Mouse (Mus musculus) CH12.LX (cell line): Measurements from ENCODE around the gene R3hdm2. TPM values are rescaled to one million over a fixed set of nuclear protein-coding genes. Genes with fewer than 3 reads are reported as not detected.

Experiments used
- DNase-seq: peaks from one replicate; pipeline ENCODE4 v3.0.0-alpha.2; 2013; ENCODE audit errors: extremely low read depth
- H3K27ac ChIP-seq: 2 replicates; pipeline ENCODE4 v1.5.1; 2012; ENCODE audit warnings: low read depth, mild to moderate bottlenecking, control low read depth, moderate library complexity; ENCODE audit not compliant: insufficient read depth
- H3K27me3 ChIP-seq: replicated peaks from 2 replicates; pipeline ENCODE3; 2012; ENCODE audit warnings: inconsistent platforms
- H3K36me3 ChIP-seq, 2 experiments: replicated peaks in 1 of 2; 2 replicates each; pipeline versions ENCODE3 to v1.6.1; 2012; ENCODE audit warnings: inconsistent platforms in 1 of 2, low read length in 1 of 2, mild to moderate bottlenecking in 1 of 2, mixed read lengths in 1 of 2, moderate library complexity in 1 of 2; ENCODE audit not compliant: control insufficient read depth in 1 of 2, insufficient read depth in 1 of 2
- H3K4me1 ChIP-seq, 2 experiments: 2 replicates each; pipeline ENCODE4 v1.6.1; 2012; ENCODE audit warnings: inconsistent platforms in 1 of 2, moderate library complexity in 1 of 2; ENCODE audit not compliant: insufficient read depth in 2 of 2, control insufficient read depth in 1 of 2
- H3K4me2 ChIP-seq: 2 replicates; pipeline ENCODE4 v1.6.1; 2012; ENCODE audit warnings: low read depth, mild to moderate bottlenecking, control low read depth; ENCODE audit not compliant: poor library complexity, insufficient read depth, severe bottlenecking
- H3K4me3 ChIP-seq, 3 experiments: fragments of 150-350 bp in 1 of 3; sonication (generic) in 1 of 3; replicated peaks in 1 of 3; 2 replicates each; pipeline versions ENCODE3 to v1.5.1; 2011 to 2012; ENCODE audit warnings: low read depth in 2 of 3, low read length in 2 of 3, mild to moderate bottlenecking in 2 of 3, moderate library complexity in 2 of 3, control low read depth in 1 of 3, improper control_type of control experiment in 1 of 3, inconsistent platforms in 1 of 3, mixed read lengths in 1 of 3; ENCODE audit not compliant: poor library complexity in 1 of 3
- H3K79me2 ChIP-seq: replicated peaks from 2 replicates; pipeline ENCODE4 v1.6.1; 2012; ENCODE audit warnings: mild to moderate bottlenecking, moderate library complexity; ENCODE audit not compliant: control insufficient read depth, poor library complexity, insufficient read depth, severe bottlenecking; ENCODE audit errors: extremely low read depth
- H3K9ac ChIP-seq: 2 replicates; pipeline ENCODE4 v1.6.1; 2012; ENCODE audit warnings: low read depth, mild to moderate bottlenecking, control low read depth, moderate library complexity; ENCODE audit not compliant: insufficient read depth
- H3K9me3 ChIP-seq: replicated peaks from 2 replicates; pipeline ENCODE3; 2012; ENCODE audit warnings: low read length, inconsistent platforms, mixed read lengths
- BHLHE40 ChIP-seq: IDR thresholded peaks from 2 replicates; pipeline ENCODE4 v1.6.1; 2011; ENCODE audit warnings: mild to moderate bottlenecking, low read depth, low read length, improper control_type of control experiment
- CHD1 ChIP-seq: IDR thresholded peaks from 2 replicates; pipeline ENCODE4 v1.6.1; 2012; ENCODE audit warnings: low read depth, low read length, improper control_type of control experiment, inconsistent platforms
- CHD2 ChIP-seq: IDR thresholded peaks from 2 replicates; pipeline ENCODE4 v1.6.1; 2011; ENCODE audit warnings: low read length, improper control_type of control experiment
- CTCF ChIP-seq, 2 experiments: IDR thresholded peaks in 1 of 2; conservative IDR thresholded peaks in 1 of 2; 2 replicates each; pipeline ENCODE4 v1.5.1; 2011 to 2012; ENCODE audit warnings: low read depth in 2 of 2, low read length in 2 of 2, improper control_type of control experiment in 1 of 2, inconsistent platforms in 1 of 2, mild to moderate bottlenecking in 1 of 2, moderate library complexity in 1 of 2
- ELF1 ChIP-seq: IDR thresholded peaks from 2 replicates; pipeline ENCODE4 v1.6.1; 2014; ENCODE audit warnings: low read depth, mild to moderate bottlenecking, inconsistent platforms, low read length, improper control_type of control experiment
- EP300 ChIP-seq: IDR thresholded peaks from 2 replicates; pipeline ENCODE4 v1.6.1; 2011; ENCODE audit warnings: low read length, improper control_type of control experiment
- ETS1 ChIP-seq: conservative IDR thresholded peaks from 2 replicates; pipeline ENCODE4 v1.6.1; 2012; ENCODE audit warnings: low read depth, mild to moderate bottlenecking, inconsistent platforms, low read length, improper control_type of control experiment, moderate library complexity
- GABPA ChIP-seq: IDR thresholded peaks from 2 replicates; pipeline ENCODE4 v1.6.1; 2012; ENCODE audit warnings: low read depth, low read length, improper control_type of control experiment, inconsistent platforms; ENCODE audit not compliant: insufficient replicate concordance
- HCFC1 ChIP-seq: IDR thresholded peaks from 2 replicates; pipeline ENCODE4 v1.6.1; 2012; ENCODE audit warnings: low read depth, mild to moderate bottlenecking, inconsistent platforms, low read length, improper control_type of control experiment
- IRF4 ChIP-seq: IDR thresholded peaks from 2 replicates; pipeline ENCODE4 v1.6.1; 2014; ENCODE audit warnings: low read depth, mild to moderate bottlenecking, inconsistent platforms, low read length, improper control_type of control experiment
- KAT2A ChIP-seq: IDR thresholded peaks from 2 replicates; pipeline ENCODE4 v1.6.1; 2012; ENCODE audit warnings: low read length, improper control_type of control experiment, inconsistent platforms; ENCODE audit not compliant: insufficient replicate concordance
- MAFK ChIP-seq: IDR thresholded peaks from 2 replicates; pipeline ENCODE4 v1.6.1; 2011; ENCODE audit warnings: low read length, improper control_type of control experiment; ENCODE audit not compliant: insufficient replicate concordance
- MAX ChIP-seq: IDR thresholded peaks from 2 replicates; pipeline ENCODE4 v1.6.1; 2011; ENCODE audit warnings: low read length, improper control_type of control experiment
- MAZ ChIP-seq: IDR thresholded peaks from 2 replicates; pipeline ENCODE4 v1.6.1; 2012; ENCODE audit warnings: low read depth, mild to moderate bottlenecking, inconsistent platforms, low read length, improper control_type of control experiment, moderate library complexity
- MEF2A ChIP-seq: IDR thresholded peaks from 2 replicates; pipeline ENCODE4 v1.6.1; 2014; ENCODE audit warnings: low read depth, mild to moderate bottlenecking, inconsistent platforms, low read length, improper control_type of control experiment, borderline replicate concordance
- MXI1 ChIP-seq: IDR thresholded peaks from 2 replicates; pipeline ENCODE4 v1.6.1; 2011; ENCODE audit warnings: mild to moderate bottlenecking, low read depth, low read length, improper control_type of control experiment
- MYC ChIP-seq: IDR thresholded peaks from 2 replicates; pipeline ENCODE4 v1.6.1; 2011; ENCODE audit warnings: low read depth, mild to moderate bottlenecking, improper control_type of control experiment, low read length
- NELFE ChIP-seq: IDR thresholded peaks from 2 replicates; pipeline ENCODE4 v1.6.1; 2011; ENCODE audit warnings: low read depth, low read length, improper control_type of control experiment
- PAX5 ChIP-seq: IDR thresholded peaks from 2 replicates; pipeline ENCODE4 v1.6.1; 2012; ENCODE audit warnings: low read length, inconsistent platforms, mixed read lengths
- POLR2A ChIP-seq: IDR thresholded peaks from 2 replicates; pipeline ENCODE4 v1.6.1; 2011; ENCODE audit warnings: low read depth, mild to moderate bottlenecking, improper control_type of control experiment, low read length
- RAD21 ChIP-seq: IDR thresholded peaks from 2 replicates; pipeline ENCODE4 v1.6.1; 2011; ENCODE audit warnings: low read depth, mild to moderate bottlenecking, low read length, improper control_type of control experiment, moderate library complexity
- RCOR1 ChIP-seq: conservative IDR thresholded peaks from 2 replicates; pipeline ENCODE4 v1.6.1; 2012; ENCODE audit warnings: low read depth, mild to moderate bottlenecking, inconsistent platforms, low read length, improper control_type of control experiment
- TBP ChIP-seq: conservative IDR thresholded peaks from 2 replicates; pipeline ENCODE4 v1.6.1; 2011; ENCODE audit warnings: low read depth, low read length, improper control_type of control experiment
- TCF12 ChIP-seq: IDR thresholded peaks from 2 replicates; pipeline ENCODE4 v1.6.1; 2014; ENCODE audit warnings: low read depth, mild to moderate bottlenecking, inconsistent platforms, low read length, improper control_type of control experiment
- USF2 ChIP-seq: conservative IDR thresholded peaks from 2 replicates; pipeline ENCODE4 v1.6.1; 2011; ENCODE audit warnings: low read depth, low read length, improper control_type of control experiment
- ZC3H11A ChIP-seq: IDR thresholded peaks from 2 replicates; pipeline ENCODE4 v1.6.1; 2012; ENCODE audit warnings: low read depth, mild to moderate bottlenecking, inconsistent platforms, low read length, improper control_type of control experiment
- ZMIZ1 ChIP-seq: IDR thresholded peaks from 2 replicates; pipeline ENCODE4 v1.6.1; 2012; ENCODE audit warnings: low read depth, mild to moderate bottlenecking, inconsistent platforms, low read length, improper control_type of control experiment
- dilution Hi-C: fragments of 300-500 bp; cut with MboI; formaldehyde crosslinking; loops from 2 replicates; pipeline ENCODE4 v1.14.3; 2020; ENCODE audit warnings: low sequenced_read_pairs; ENCODE audit not compliant: extremely low pct_unique_long_range_greater_than_20kb, extremely low pct_ligation_motif_present
- in situ Hi-C: fragments of 300-500 bp; cut with MboI; formaldehyde crosslinking; loops from 3 replicates; pipeline ENCODE4 v1.14.3; 2019; ENCODE audit warnings: low sequenced_read_pairs, low pct_ligation_motif_present, low pct_unique_long_range_greater_than_20kb, mixed read lengths
- polyA plus RNA-seq: library from polyadenylated mRNA; unstranded; fragments of >175 nt; gene quantifications from 2 replicates; pipeline ENCODE4 v1.2.1, GENCODE M21; 2012; ENCODE audit warnings: low read depth; ENCODE audit not compliant: insufficient read length
- total RNA-seq, 2 experiments: library from RNA; depleted of rRNA; stranded (reverse); fragments of 300-350 nt in 1 of 2; fragments of >200 nt in 1 of 2; gene quantifications; 2 replicates each; pipeline ENCODE4 v1.2.3; 2012 to 2014

Gene R3hdm2
- total and polyA plus RNA-seq, 3 experiments: 7.0 to 23.6 (median 8.7) TPM

DNA sequence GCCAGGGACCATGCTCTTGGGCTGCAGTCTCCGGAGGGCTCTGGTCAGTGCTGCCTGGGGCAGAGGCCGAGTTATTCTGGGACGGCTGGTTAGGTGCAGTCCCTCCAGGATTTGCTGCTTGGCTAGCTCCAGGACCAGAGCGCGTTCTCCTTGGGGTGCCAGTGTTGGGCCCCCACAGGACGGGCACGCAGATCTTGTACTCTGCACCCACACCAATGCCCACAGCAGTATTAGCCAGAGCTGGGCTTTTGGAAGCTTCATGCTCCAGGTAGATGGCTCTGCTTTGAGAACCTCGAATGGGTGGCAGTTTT lies 28.9 kb upstream of the R3hdm2 start:
- peaks cover 19 to 38% of the 10 kb centered on the region in 2 experiments for H3K4me1 ChIP-seq
- peaks cover 7 to 30% of the 10 kb centered on the region in 2 experiments for H3K36me3 ChIP-seq
- H3K4me3 ChIP-seq: peak overlapping the region; percentile 62 to 86 (median 72)
- H3K4me2 ChIP-seq: peak overlapping the region; percentile 73
- no peaks in the 10 kb centered on the region for H3K79me2 ChIP-seq
- dilution Hi-C loops: no loop called here
- H3K27ac ChIP-seq: peak overlapping the region; percentile 88
- TF ChIP-seq ELF1 (no peak), IRF4 (0 out of 2 replicates have a peak, but pooled peaks have one; percentile 29)
- peak overlapping the region; percentile 95 for H3K9ac ChIP-seq
- H3K27me3 ChIP-seq: no peaks in the 10 kb centered on the region
- DNase-seq: no peak
- in situ Hi-C loops: no loop called here
- peaks cover 3% of the 10 kb centered on the region for H3K9me3 ChIP-seq

DNA sequence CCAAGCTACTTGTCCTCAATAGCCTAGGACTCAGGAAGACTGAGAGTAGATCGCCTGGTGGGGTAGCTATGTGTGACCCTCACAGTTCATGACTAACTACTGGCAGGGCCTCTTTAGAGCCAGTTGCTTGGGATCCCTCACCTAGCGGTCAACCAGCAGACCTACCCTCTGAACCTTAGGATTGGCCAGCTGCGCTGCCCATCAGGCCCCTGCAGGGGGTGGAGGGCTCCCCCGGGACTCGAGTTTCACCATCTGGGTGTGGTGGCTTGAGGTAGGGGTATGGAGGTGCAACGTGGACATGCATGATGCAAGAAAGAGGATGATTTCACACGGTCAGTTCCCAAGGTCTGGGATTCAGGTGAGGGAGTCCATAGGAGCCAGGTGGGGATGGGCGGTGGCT lies 28.4 kb upstream of the R3hdm2 start:
- dilution Hi-C loops (no loop called here), in situ Hi-C loops (no loop called here)
- Histone ChIP-seq H3K9me3 (peaks cover 3% of the 10 kb centered on the region), H3K36me3 (peaks cover 7 to 34% of the 10 kb centered on the region in 2 experiments), H3K27me3 (no peaks in the 10 kb centered on the region), H3K4me1 (peaks cover 19 to 38% of the 10 kb centered on the region in 2 experiments), H3K4me3 (peak overlapping the region; percentile 62 to 86 (median 72)), H3K79me2 (no peaks in the 10 kb centered on the region), H3K4me2 (peak overlapping the region; percentile 73), H3K9ac (peak overlapping the region; percentile 95), H3K27ac (peak overlapping the region; percentile 88)
- peak; percentile 80 for DNase-seq
- TF ChIP-seq MAZ (peak; percentile 76; the same call in 1 of the 2 replicates), CHD1 (peak; percentile 53), EP300 (no peak), MAX (peak; percentile 88; the same call in 1 of the 2 replicates), POLR2A (peak; percentile 69), MAFK (peak; percentile 5; the same call in 1 of the 2 replicates), MEF2A (peak; percentile 67; the same call in 1 of the 2 replicates), TBP (peak; percentile 90), MXI1 (peak; percentile 75), MYC (peak; percentile 98), ZMIZ1 (peak; percentile 70; the same call in 1 of the 2 replicates), CHD2 (peak; percentile 76; the same call in 1 of the 2 replicates), USF2 (no peak), PAX5 (no peak), GABPA (no peak), BHLHE40 (no peak), ELF1 (peak; percentile 27; the same call in 1 of the 2 replicates), KAT2A (peak; percentile 84; the same call in 1 of the 2 replicates), TCF12 (peak; percentile 87; the same call in 1 of the 2 replicates), IRF4 (peak; percentile 67; the same call in 1 of the 2 replicates), RCOR1 (0 out of 2 replicates have a peak, but pooled peaks have one; percentile 31), ZC3H11A (no peak), CTCF (conservative IDR thresholded peaks at IDR 0.05 in 1 of 2, IDR thresholded peaks at IDR 0.05 in 1 of 2; ENCODE audit: low read depth in 2 of 2, low read length in 2 of 2) (peak in 1 of 2 experiments; percentile 45; a peak in 2 of 4 replicates), HCFC1 (peak; percentile 48; the same call in 1 of the 2 replicates), ETS1 (peak; percentile 61), NELFE (peak; percentile 78), RAD21 (no peak)
